Mouse (Mus musculus) spleen, adult 2 months (tissue): ENCODE measurements at regions not wholly inside any gene's neighbourhood (a gene's known extent, or its start where the extent isn't known, plus 50 kb on each side); places are given as distances from the start of the nearest gene placed in this dataset.

Source experiments
- DNase-seq, 2 experiments: peaks; one replicate each; pipeline versions ENCODE4 v3.0.0 to v3.0.0-alpha.2; 2012 to 2021; ENCODE audit warnings: low spot score in 2 of 2, low read depth in 1 of 2
- H3K27ac ChIP-seq: fragments of 200-500 bp; 2 replicates; pipeline ENCODE4 v1.5.1; 2012; ENCODE audit warnings: low read length, inconsistent platforms; ENCODE audit not compliant: insufficient read depth
- H3K27me3 ChIP-seq: fragments of 200-500 bp; 2 replicates; pipeline ENCODE4 v1.6.1; 2012; ENCODE audit warnings: mild to moderate bottlenecking, moderate library complexity, low read length, inconsistent platforms; ENCODE audit not compliant: control insufficient read depth, insufficient read depth
- H3K36me3 ChIP-seq: fragments of 200-500 bp; 2 replicates; pipeline ENCODE4 v1.6.1; 2012; ENCODE audit warnings: mild to moderate bottlenecking, low read length, inconsistent platforms; ENCODE audit not compliant: control insufficient read depth, insufficient read depth
- H3K4me1 ChIP-seq: fragments of 200-500 bp; 2 replicates; pipeline ENCODE4 v1.6.1; 2011; ENCODE audit warnings: inconsistent platforms; ENCODE audit not compliant: control insufficient read depth, insufficient read depth, insufficient read length
- H3K4me3 ChIP-seq: fragments of 200-500 bp; 2 replicates; pipeline ENCODE4 v1.5.1; 2011; ENCODE audit warnings: mild to moderate bottlenecking, inconsistent platforms; ENCODE audit not compliant: insufficient read depth, insufficient read length; ENCODE audit errors: extremely low read depth
- CTCF ChIP-seq: fragments of 200-500 bp; IDR thresholded peaks from 2 replicates; pipeline ENCODE4 v1.5.1; 2011; ENCODE audit warnings: mild to moderate bottlenecking, inconsistent platforms; ENCODE audit not compliant: insufficient read depth, insufficient read length, insufficient replicate concordance; ENCODE audit errors: extremely low read depth
- POLR2A ChIP-seq: fragments of 200-500 bp; IDR thresholded peaks from 2 replicates; pipeline ENCODE4 v1.6.1; 2011; ENCODE audit warnings: low read depth, low read length, inconsistent platforms
- WGBS: fragments of 180-500 bp; shearing (Covaris S2); methylation state at CpG from one replicate; pipeline ENCODE4 v1.1.7; 2018; 5-methylcytosine and 5-hydroxymethylcytosine counted together

- no peak for TF ChIP-seq POLR2A
- TF ChIP-seq CTCF: no peak
These were observed 196.1 kb upstream of the Trpc7 start for GRCm38 (mm10) chr13:57091886-57092285.

DNA sequence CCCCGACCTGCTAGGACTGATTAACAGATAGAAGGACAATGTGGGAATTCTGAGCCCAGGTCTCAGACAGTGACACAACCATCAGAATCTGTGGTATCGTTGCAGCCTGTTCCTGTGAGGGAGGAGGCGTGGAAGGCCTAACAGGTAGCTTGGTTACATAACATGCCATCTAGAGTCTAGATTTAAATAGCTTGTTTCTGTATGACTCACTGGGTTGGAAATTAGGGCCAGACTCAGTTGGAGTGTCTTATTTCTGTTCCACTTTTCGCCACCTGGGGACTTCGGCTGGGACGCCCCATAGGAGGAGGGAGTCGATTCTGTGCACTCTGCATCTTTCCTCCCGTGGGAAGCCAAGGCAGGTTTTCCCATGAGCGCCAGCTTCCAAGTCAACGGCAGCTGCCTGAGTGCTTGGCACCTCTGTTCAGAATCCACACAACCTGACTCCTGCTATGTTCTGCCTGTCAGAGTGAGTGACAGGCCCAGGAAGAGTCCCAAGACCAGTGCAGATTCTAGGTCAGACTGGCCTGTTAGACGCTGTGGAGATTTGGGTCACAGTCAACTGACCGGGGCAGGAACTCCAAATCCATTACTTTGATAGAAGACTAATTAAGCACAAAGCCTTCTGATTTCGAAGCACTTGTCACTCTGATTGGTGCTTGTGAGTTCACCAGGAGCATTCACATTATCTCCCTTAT, 193.7 kb upstream of the Trpc7 start:
- Histone ChIP-seq H3K27me3 (no peaks in the 10 kb centered on the region), H3K36me3 (no peaks in the 10 kb centered on the region), H3K27ac (no peak overlapping the region), H3K4me3 (no peak overlapping the region), H3K4me1 (no peaks in the 10 kb centered on the region)
- TF ChIP-seq POLR2A (no peak), CTCF (no peak)
- WGBS: 76% methylated on average over 13 of the region's 13 CpGs
- no peak for DNase-seq

More at GRCm38 (mm10) chr13:57091886-57092285, 196.1 kb upstream of the Trpc7 start:
- H3K36me3 ChIP-seq: no peaks in the 10 kb centered on the region
- 84% methylated on average over 8 of the region's 8 CpGs for WGBS
- H3K4me3 ChIP-seq: no peak overlapping the region
- H3K27ac ChIP-seq: no peak overlapping the region
- H3K4me1 ChIP-seq: no peaks in the 10 kb centered on the region
- H3K27me3 ChIP-seq: no peaks in the 10 kb centered on the region
- DNase-seq: no peak

DNA sequence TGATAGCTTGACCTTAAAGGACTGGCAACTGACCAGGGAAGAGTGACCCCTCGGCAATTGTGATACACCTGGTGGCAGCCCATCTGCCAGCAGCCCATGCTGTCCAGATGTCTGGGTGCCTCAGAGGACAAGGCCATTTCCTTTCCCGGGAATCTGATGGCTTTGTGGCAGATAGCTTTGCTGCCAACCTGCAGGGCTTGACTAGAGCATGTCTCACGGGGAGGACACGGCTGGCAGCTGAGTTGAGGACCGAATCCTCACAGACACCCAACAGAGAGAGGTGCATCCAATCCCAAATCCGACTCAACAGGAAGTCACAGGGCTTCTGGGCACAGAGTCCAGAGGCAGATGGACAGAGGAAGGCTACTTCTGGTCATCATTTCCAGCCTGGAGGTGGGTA, 192.2 kb upstream of the Trpc7 start:
- no peak for DNase-seq
- Histone ChIP-seq H3K36me3 (no peaks in the 10 kb centered on the region), H3K27me3 (no peaks in the 10 kb centered on the region), H3K4me3 (no peak overlapping the region), H3K27ac (no peak overlapping the region), H3K4me1 (no peaks in the 10 kb centered on the region)
- TF ChIP-seq CTCF (no peak), POLR2A (no peak)
- 81% methylated on average over 6 of the region's 6 CpGs for WGBS

GRCm38 (mm10) chr13:57087398-57087797, 191.6 kb upstream of the Trpc7 start:
- DNase-seq: no peak
- Histone ChIP-seq H3K27me3 (no peaks in the 10 kb centered on the region), H3K27ac (no peak overlapping the region), H3K36me3 (no peaks in the 10 kb centered on the region), H3K4me3 (no peak overlapping the region), H3K4me1 (no peaks in the 10 kb centered on the region)
- WGBS: 82% methylated on average over 5 of the region's 5 CpGs
- TF ChIP-seq CTCF (no peak), POLR2A (no peak)

GRCm38 (mm10) chr13:57083751-57084150, 188.0 kb upstream of the Trpc7 start:
- DNase-seq: no peak
- Histone ChIP-seq H3K27ac (no peak overlapping the region), H3K4me3 (no peak overlapping the region), H3K36me3 (no peaks in the 10 kb centered on the region), H3K4me1 (no peaks in the 10 kb centered on the region), H3K27me3 (no peaks in the 10 kb centered on the region)
- TF ChIP-seq CTCF (no peak), POLR2A (no peak)
- WGBS: 79% methylated on average over 5 of the region's 5 CpGs

- H3K4me3 ChIP-seq: no peak overlapping the region
- no peaks in the 10 kb centered on the region for H3K36me3 ChIP-seq
- WGBS: 74% methylated on average over 5 of the region's 5 CpGs
- H3K27ac ChIP-seq: no peak overlapping the region
- no peaks in the 10 kb centered on the region for H3K4me1 ChIP-seq
- no peak for DNase-seq
- no peaks in the 10 kb centered on the region for H3K27me3 ChIP-seq
- no peak for TF ChIP-seq CTCF
- no peak for TF ChIP-seq POLR2A
These were observed 174.7 kb upstream of the Trpc7 start for GRCm38 (mm10) chr13:57070479-57070878.

DNA sequence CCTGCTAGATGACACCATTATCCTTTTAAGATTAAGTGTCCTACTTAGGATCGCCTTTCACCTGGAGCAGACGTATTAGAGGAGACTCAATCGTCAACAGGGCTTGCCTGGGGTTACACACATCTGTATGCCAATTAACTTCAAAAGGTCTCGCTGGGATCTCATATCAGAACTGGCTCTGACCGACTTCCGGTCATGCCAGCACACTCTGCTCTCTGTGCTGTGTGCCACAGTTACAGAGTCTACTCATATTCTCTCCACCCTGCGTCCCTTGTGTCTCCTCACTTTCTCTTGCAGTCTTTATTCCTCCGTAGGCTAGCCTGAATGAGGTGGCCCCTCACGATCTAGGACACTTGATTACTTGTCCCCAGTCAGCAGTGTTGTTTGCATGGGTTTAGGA, 165.9 kb upstream of the Trpc7 start:
- WGBS: 84% methylated on average over 9 of the region's 9 CpGs
- TF ChIP-seq POLR2A (no peak), CTCF (no peak)
- Histone ChIP-seq H3K4me1 (no peaks in the 10 kb centered on the region), H3K27ac (no peak overlapping the region), H3K4me3 (no peak overlapping the region), H3K27me3 (no peaks in the 10 kb centered on the region), H3K36me3 (no peaks in the 10 kb centered on the region)
- no peak for DNase-seq
